Mouse (Mus musculus) C2C12 (cell line): ENCODE data around the gene Vkorc1.

Experiments
- CTCF ChIP-seq: IDR thresholded peaks from one replicate; pipeline ENCODE4 v1.5.1; 2011; ENCODE audit not compliant: control insufficient read depth, insufficient read depth, insufficient read length
- USF1 ChIP-seq: IDR thresholded peaks from one replicate; pipeline ENCODE4 v1.6.1; 2011; ENCODE audit warnings: low read depth, mild to moderate bottlenecking, control low read depth, moderate library complexity

DNA sequence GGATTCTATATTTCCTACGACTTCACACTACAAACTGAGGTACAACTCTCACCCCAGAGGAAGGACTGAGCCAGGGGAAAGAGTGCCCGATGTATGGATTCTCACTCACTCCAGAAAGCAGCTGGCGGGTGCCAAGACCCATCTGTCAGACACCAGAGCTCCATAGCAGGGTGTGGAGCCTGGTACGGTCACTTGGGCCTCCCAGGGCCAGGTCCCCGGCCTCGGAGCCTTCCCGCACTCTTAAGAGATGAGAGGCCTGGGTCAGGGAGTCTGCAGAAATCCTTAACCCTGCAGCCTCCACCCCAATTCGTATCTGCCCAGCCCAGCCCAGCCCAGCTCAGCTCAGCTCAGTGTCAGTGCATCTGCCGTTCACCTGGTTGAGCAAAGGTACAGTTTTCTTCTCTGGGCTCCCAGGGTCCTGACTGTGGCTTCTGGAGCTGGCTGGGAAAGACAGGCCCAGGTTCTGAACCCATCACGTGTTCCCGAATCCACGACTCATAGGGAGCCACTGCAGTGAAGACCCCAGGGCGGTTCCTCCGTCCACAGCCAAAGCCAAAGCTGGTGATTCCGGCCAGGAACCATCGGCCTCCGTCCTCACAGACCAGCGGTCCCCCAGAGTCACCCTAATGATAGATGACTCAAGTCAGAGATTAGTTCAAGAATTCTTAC lies 40.9 kb upstream of the Vkorc1 start:
- TF ChIP-seq CTCF (no peak), USF1 (no peak)
